Mouse (Mus musculus) forebrain, embryonic 15.5 days (tissue): Measurements from ENCODE around the gene Zfp663. TPM values are rescaled to one million over a fixed set of nuclear protein-coding genes. Genes with fewer than 3 reads are reported as not detected.

Source experiments
- polyA plus RNA-seq: library from polyadenylated mRNA; unstranded; fragments of >200 nt; fragmentation: Nextera tagmentation; extraction: Ambion mirVana; gene quantifications from 2 replicates; pipeline ENCODE4 v1.2.1, GENCODE M21; 2015

Gene Zfp663
- polyA plus RNA-seq, 1 experiment from 2014 or later: 6.5 TPM

Other genes with a start within 250 kb of the Zfp663 start
- gene Cdh22, start 133.9 kb downstream of the Zfp663 start, polyA plus RNA-seq: 6.0 and 6.1 TPM in 2 replicates
- gene Slc35c2, start 80.9 kb downstream of the Zfp663 start, polyA plus RNA-seq: 61.4 and 68.7 TPM in 2 replicates
- 99.6 and 101 TPM in 2 replicates for gene Elmo2, start 42.2 kb downstream of the Zfp663 start, polyA plus RNA-seq
- gene Zfp334, start 19.5 kb upstream of the Zfp663 start, polyA plus RNA-seq: 12.5 and 12.6 TPM in 2 replicates
- gene Ocstamp, start 31.7 kb upstream of the Zfp663 start, polyA plus RNA-seq: 0.05 TPM in 1 of 2 replicates, not detected in the other
- 5.3 and 5.4 TPM in 2 replicates for gene Slc13a3, start 104.5 kb upstream of the Zfp663 start, polyA plus RNA-seq
- 47.1 and 48.6 TPM in 2 replicates for gene Trp53rka, start 124.6 kb upstream of the Zfp663 start, polyA plus RNA-seq
- gene Slc2a10, start 135.1 kb upstream of the Zfp663 start, polyA plus RNA-seq: 2.4 and 2.6 TPM in 2 replicates
- gene Eya2, start 226.3 kb upstream of the Zfp663 start, polyA plus RNA-seq: 2.8 TPM in 2 replicates